Mouse (Mus musculus): ENCODE data around the gene 9530077C05Rik.

DNA sequence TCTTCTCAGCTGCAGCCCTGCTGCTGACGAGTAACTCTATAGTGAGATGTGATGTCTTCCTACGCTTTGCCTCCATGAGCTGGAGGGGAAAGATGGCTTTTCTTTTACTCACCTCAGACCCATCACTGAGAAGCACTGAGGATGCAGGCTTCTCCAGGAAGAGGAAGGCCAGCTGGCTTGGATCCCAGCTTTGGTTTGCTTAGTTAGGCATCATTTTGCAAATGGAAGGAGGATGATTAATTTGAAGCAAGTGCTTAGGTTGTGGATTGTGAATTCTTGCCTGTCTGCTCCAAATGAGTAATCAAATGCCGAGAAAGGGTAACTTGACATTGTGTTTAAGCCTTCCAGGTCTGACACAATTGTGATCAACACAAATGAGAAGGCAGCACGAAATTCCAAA, 12.3 kb upstream of the 9530077C05Rik start:
- TF ChIP-seq CTCF (IDR thresholded peaks at IDR 0.05) = no peak
- no peak for TF ChIP-seq EP300 (IDR thresholded peaks at IDR 0.05)
